Mouse (Mus musculus): ENCODE results near the gene Nckap5. TPM values are rescaled to one million over a fixed set of nuclear protein-coding genes. Genes with fewer than 3 reads are reported as not detected.
"Not testable (repeated sequence)": the region's sequence is repeated elsewhere in the genome, so short reads cannot be mapped to it uniquely, and the experiment has no call there.

Gene Nckap5
- polyA plus RNA-seq, 1 experiment, result not detected

GRCm38 (mm10) chr1:126802405-126802804 is 28.2 kb downstream of the Nckap5 start:
- no peak for TF ChIP-seq USF1 (IDR thresholded peaks at IDR 0.05; ENCODE audit: low read depth)
- no peak for TF ChIP-seq MAX (IDR thresholded peaks at IDR 0.05)
- TF ChIP-seq MYOG (IDR thresholded peaks at IDR 0.05; ENCODE audit: control insufficient read depth, extremely low read depth, insufficient read length), result no peak
- H3K79me3 ChIP-seq (ENCODE audit: low read depth), result no peaks in the 10 kb centered on the region
- no peak overlapping the region for H3K4me3 ChIP-seq (ENCODE audit: insufficient read depth, poor library complexity, severe bottlenecking)
- H3ac ChIP-seq (ENCODE audit: control insufficient read depth, insufficient read length, low read depth), result no peak overlapping the region
- H3K79me2 ChIP-seq (ENCODE audit: control insufficient read depth, insufficient read depth), result no peaks in the 10 kb centered on the region
- no peaks in the 10 kb centered on the region for H3K36me3 ChIP-seq (ENCODE audit: control insufficient read depth, insufficient read depth)
- no peaks in the 10 kb centered on the region for H3K27me3 ChIP-seq (ENCODE audit: control insufficient read depth, insufficient read depth, insufficient read length)

DNA sequence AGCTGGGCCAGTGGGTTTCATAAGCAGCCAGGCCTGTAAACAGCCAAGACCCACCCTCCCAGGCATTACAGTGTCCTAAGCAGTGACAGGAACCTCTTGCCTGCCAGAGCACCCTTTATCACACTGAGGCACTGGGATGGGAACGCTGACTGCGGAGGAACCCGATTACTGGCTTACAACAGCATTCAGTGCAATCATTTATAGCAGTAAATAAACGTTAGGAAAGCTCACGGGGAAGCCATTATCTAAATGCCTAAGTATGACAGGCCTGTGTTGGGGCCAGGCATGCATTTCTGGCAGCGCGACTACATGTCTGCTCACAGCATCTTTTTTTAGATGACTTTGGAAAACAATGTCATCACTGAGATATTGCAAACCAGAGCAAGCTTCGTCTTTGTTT is 28.9 kb downstream of the Nckap5 start:
- no peak overlapping the region for H3ac ChIP-seq (ENCODE audit: control insufficient read depth, insufficient read length, low read depth)
- no peaks in the 10 kb centered on the region for H3K27me3 ChIP-seq (ENCODE audit: control insufficient read depth, insufficient read depth, insufficient read length)
- no peak overlapping the region for H3K4me3 ChIP-seq (ENCODE audit: insufficient read depth, poor library complexity, severe bottlenecking)
- H3K36me3 ChIP-seq (ENCODE audit: control insufficient read depth, insufficient read depth), result no peaks in the 10 kb centered on the region
- TF ChIP-seq MYOG (IDR thresholded peaks at IDR 0.05; ENCODE audit: control insufficient read depth, extremely low read depth, insufficient read length) (no peak), CEBPB (IDR thresholded peaks at IDR 0.05; ENCODE audit: low read depth) (no peak), MAX (IDR thresholded peaks at IDR 0.05) (no peak), CTCF (IDR thresholded peaks at IDR 0.05; ENCODE audit: control insufficient read depth, insufficient read depth, insufficient read length) (no peak), FOSL1 (IDR thresholded peaks at IDR 0.05; ENCODE audit: insufficient read depth, low read length, poor library complexity, severe bottlenecking) (no peak), MYOD1 (IDR thresholded peaks at IDR 0.05; ENCODE audit: control insufficient read depth, insufficient read length, low read depth) (no peak), USF1 (IDR thresholded peaks at IDR 0.05; ENCODE audit: low read depth) (no peak)
- H3K79me2 ChIP-seq (ENCODE audit: control insufficient read depth, insufficient read depth), result no peaks in the 10 kb centered on the region
- H3K79me3 ChIP-seq (ENCODE audit: low read depth), result no peaks in the 10 kb centered on the region

DNA sequence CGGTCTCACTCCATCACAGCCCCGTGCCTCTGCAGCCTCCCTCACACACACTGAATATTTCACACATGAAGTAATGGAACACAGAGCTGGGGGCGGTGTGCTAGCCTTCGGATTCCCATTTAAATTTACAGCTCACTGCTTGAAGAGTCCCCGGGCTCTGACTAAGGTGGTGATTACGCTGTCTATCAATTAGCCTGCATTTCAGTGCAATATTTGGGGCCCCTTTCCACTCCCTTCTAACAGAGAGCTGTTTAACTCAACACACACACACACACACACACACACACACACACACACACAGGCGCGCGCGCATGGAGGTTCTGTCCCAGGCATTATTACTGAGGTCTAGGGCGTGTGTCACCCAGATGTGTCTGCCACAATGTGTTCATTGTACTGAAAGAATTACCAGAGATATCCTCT is 31.2 kb downstream of the Nckap5 start:
- H3K27me3 ChIP-seq (ENCODE audit: control insufficient read depth, insufficient read depth, insufficient read length), result no peaks in the 10 kb centered on the region
- H3K36me3 ChIP-seq (ENCODE audit: control insufficient read depth, insufficient read depth), result no peaks in the 10 kb centered on the region
- H3ac ChIP-seq (ENCODE audit: control insufficient read depth, insufficient read length, low read depth), result no peak overlapping the region
- H3K4me3 ChIP-seq (ENCODE audit: insufficient read depth, poor library complexity, severe bottlenecking), result no peak overlapping the region
- TF ChIP-seq MAX (IDR thresholded peaks at IDR 0.05) (no peak), FOSL1 (IDR thresholded peaks at IDR 0.05; ENCODE audit: insufficient read depth, low read length, poor library complexity, severe bottlenecking) (no peak), CTCF (IDR thresholded peaks at IDR 0.05; ENCODE audit: control insufficient read depth, insufficient read depth, insufficient read length) (no peak), CEBPB (IDR thresholded peaks at IDR 0.05; ENCODE audit: low read depth) (no peak), USF1 (IDR thresholded peaks at IDR 0.05; ENCODE audit: low read depth) (no peak), MYOG (IDR thresholded peaks at IDR 0.05; ENCODE audit: control insufficient read depth, extremely low read depth, insufficient read length) (no peak), MYOD1 (IDR thresholded peaks at IDR 0.05; ENCODE audit: control insufficient read depth, insufficient read length, low read depth) (no peak)
- no peaks in the 10 kb centered on the region for H3K79me3 ChIP-seq (ENCODE audit: low read depth)
- no peaks in the 10 kb centered on the region for H3K79me2 ChIP-seq (ENCODE audit: control insufficient read depth, insufficient read depth)

DNA sequence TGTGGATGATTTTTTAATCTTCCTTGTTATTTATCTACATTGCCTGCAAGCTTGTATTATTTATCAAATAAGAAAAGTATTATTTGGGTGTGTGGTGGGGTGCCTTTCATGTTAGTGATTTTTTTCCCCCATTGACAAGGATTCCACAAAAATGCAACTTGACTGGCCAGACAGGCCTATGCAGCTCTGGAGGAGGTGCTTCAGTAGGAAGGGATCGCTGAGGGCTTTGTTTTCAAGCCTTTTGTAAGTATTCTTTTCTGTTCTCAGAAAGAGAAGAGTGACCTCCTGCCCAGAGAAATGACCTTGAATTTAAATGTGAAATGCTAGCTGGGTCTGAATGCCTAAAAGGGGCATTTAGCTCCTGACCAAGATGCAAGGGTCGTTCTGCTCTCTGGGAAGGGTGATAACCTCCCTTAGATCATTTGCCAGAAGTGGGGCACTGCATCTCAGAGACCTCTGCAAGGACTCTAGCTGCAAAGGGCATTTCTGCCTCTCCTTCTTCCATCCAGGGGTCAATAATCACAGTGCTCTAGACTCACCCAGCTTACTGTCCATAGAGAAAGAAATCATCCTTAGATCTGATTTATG is 50.2 kb downstream of the Nckap5 start:
- H3K36me3 ChIP-seq (ENCODE audit: control insufficient read depth, insufficient read depth); H3K4me3 ChIP-seq (ENCODE audit: insufficient read depth, poor library complexity, severe bottlenecking); H3K79me2 ChIP-seq (ENCODE audit: control insufficient read depth, insufficient read depth); H3ac ChIP-seq (ENCODE audit: control insufficient read depth, insufficient read length, low read depth); H3K79me3 ChIP-seq (ENCODE audit: low read depth); H3K27me3 ChIP-seq (ENCODE audit: control insufficient read depth, insufficient read depth, insufficient read length): not testable (repeated sequence)

GRCm38 (mm10) chr1:126773947-126774346 is 56.7 kb downstream of the Nckap5 start:
- not testable (repeated sequence) for H3ac ChIP-seq (ENCODE audit: control insufficient read depth, insufficient read length, low read depth); H3K36me3 ChIP-seq (ENCODE audit: control insufficient read depth, insufficient read depth); H3K4me3 ChIP-seq (ENCODE audit: insufficient read depth, poor library complexity, severe bottlenecking); H3K27me3 ChIP-seq (ENCODE audit: control insufficient read depth, insufficient read depth, insufficient read length); H3K79me2 ChIP-seq (ENCODE audit: control insufficient read depth, insufficient read depth); H3K79me3 ChIP-seq (ENCODE audit: low read depth)

DNA sequence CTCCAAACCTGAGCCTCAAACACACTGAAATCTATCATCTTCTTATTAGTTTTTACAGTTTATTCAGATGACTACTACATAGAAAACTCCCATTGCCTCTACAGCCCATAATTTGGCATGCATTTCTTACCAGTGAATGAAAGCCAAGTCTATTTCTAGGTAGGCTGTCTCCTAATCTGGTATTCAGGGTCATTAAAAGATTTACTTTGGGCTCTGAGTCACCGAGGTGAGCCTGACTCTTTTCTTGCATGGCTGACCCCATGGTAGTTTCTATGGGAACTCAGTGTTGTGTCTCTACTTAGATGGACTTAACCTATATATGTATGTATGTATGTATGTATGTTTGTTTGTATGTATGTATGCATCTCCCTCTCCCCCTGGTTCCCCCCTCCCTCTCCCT is 63.6 kb downstream of the Nckap5 start:
- no peaks in the 10 kb centered on the region for H3K79me3 ChIP-seq (ENCODE audit: low read depth)
- no peaks in the 10 kb centered on the region for H3K79me2 ChIP-seq (ENCODE audit: control insufficient read depth, insufficient read depth)
- TF ChIP-seq FOSL1 (IDR thresholded peaks at IDR 0.05; ENCODE audit: insufficient read depth, low read length, poor library complexity, severe bottlenecking), result no peak
- no peak for TF ChIP-seq MYOD1 (IDR thresholded peaks at IDR 0.05; ENCODE audit: control insufficient read depth, insufficient read length, low read depth)
- no peak for TF ChIP-seq CTCF (IDR thresholded peaks at IDR 0.05; ENCODE audit: control insufficient read depth, insufficient read depth, insufficient read length)
- no peak for TF ChIP-seq CEBPB (IDR thresholded peaks at IDR 0.05; ENCODE audit: low read depth)
- no peak for TF ChIP-seq MAX (IDR thresholded peaks at IDR 0.05)
- no peak for TF ChIP-seq MYOG (IDR thresholded peaks at IDR 0.05; ENCODE audit: control insufficient read depth, extremely low read depth, insufficient read length)
- no peak for TF ChIP-seq USF1 (IDR thresholded peaks at IDR 0.05; ENCODE audit: low read depth)
- no peaks in the 10 kb centered on the region for H3K36me3 ChIP-seq (ENCODE audit: control insufficient read depth, insufficient read depth)
- no peak overlapping the region for H3K4me3 ChIP-seq (ENCODE audit: insufficient read depth, poor library complexity, severe bottlenecking)
- H3K27me3 ChIP-seq (ENCODE audit: control insufficient read depth, insufficient read depth, insufficient read length), result no peaks in the 10 kb centered on the region
- H3ac ChIP-seq (ENCODE audit: control insufficient read depth, insufficient read length, low read depth), result no peak overlapping the region

Data from C2C12 (cell line).